Mouse (Mus musculus): ENCODE data around the gene Ghrhr. TPM values are rescaled to one million over a fixed set of nuclear protein-coding genes. Genes with fewer than 3 reads are reported as not detected.

Ghrhr gene
- total RNA-seq (2023), result not detected

GRCm38 (mm10) chr6:55376076-55376475 lies at the start of gene Ghrhr:
Gene Ghrhr (plus strand): TSS chr6:55376295.

GRCm38 (mm10) chr6:55335989-55336514 lies 40.0 kb upstream of the Ghrhr start, which contains the start of gene Aqp1:
Gene Aqp1 (plus strand): TSS chr6:55336432.

Other genes with a start within 250 kb of the Ghrhr start
- not detected for gene Crhr2, start 243.3 kb upstream of the Ghrhr start, total RNA-seq (2023)
- gene Inmt, start 201.3 kb upstream of the Ghrhr start, total RNA-seq (2023), result not detected
- gene Mindy4, start 172.9 kb upstream of the Ghrhr start, total RNA-seq (2023), result 1 to 10 TPM; 1.0 to 1.9 TPM
- 1 to 10 TPM; 1.5 to 2.2 TPM for gene Aqp1, start 39.9 kb upstream of the Ghrhr start, total RNA-seq (2023)
- gene Adcyap1r1, start 75.7 kb downstream of the Ghrhr start, total RNA-seq (2023), result not detected